Mouse (Mus musculus) neural tube, embryonic 11.5 days (tissue): ENCODE measurements around the gene Fpr2. TPM values are rescaled to one million over a fixed set of nuclear protein-coding genes. Genes with fewer than 3 reads are reported as not detected.

Experiments used
- ATAC-seq: fragments of 200-750 bp; cut with Nextera tagmentation; 2 replicates; pipeline ENCODE4 v1.8.0; 2017; ENCODE audit warnings: moderate number of reproducible peaks, mild to moderate bottlenecking, moderate TSS enrichment, moderate library complexity; ENCODE audit not compliant: insufficient read depth, low FRiP score, low TSS enrichment
- DNase-seq: peaks from one replicate; pipeline ENCODE4 v3.0.0-alpha.2; 2015; ENCODE audit warnings: low spot score
- H3K27ac ChIP-seq: fragments of 300-500 bp; sonication (generic); 2 replicates; pipeline ENCODE4 v1.5.1; 2014; ENCODE audit warnings: low read depth, mild to moderate bottlenecking, low read length
- H3K27me3 ChIP-seq: fragments of 300-500 bp; sonication (generic); 2 replicates; pipeline ENCODE4 v1.6.1; 2014; ENCODE audit warnings: mild to moderate bottlenecking, low read length, mixed read lengths; ENCODE audit not compliant: control insufficient read depth, insufficient read depth
- H3K36me3 ChIP-seq: fragments of 300-500 bp; sonication (generic); 2 replicates; pipeline ENCODE4 v1.6.1; 2014; ENCODE audit warnings: mild to moderate bottlenecking, low read length, moderate library complexity, mixed read lengths; ENCODE audit not compliant: control insufficient read depth, insufficient read depth
- H3K4me1 ChIP-seq: fragments of 300-500 bp; sonication (generic); 2 replicates; pipeline ENCODE4 v1.6.1; 2014; ENCODE audit warnings: low read length, mixed read lengths; ENCODE audit not compliant: control insufficient read depth, insufficient read depth
- H3K4me2 ChIP-seq: fragments of 300-500 bp; sonication (generic); 2 replicates; pipeline ENCODE4 v1.6.1; 2014; ENCODE audit warnings: low read depth, mild to moderate bottlenecking, moderate library complexity
- H3K4me3 ChIP-seq: fragments of 300-500 bp; sonication (generic); 2 replicates; pipeline ENCODE4 v1.5.1; 2014; ENCODE audit warnings: low read depth, low read length
- H3K9ac ChIP-seq: fragments of 300-500 bp; sonication (generic); 2 replicates; pipeline ENCODE4 v1.6.1; 2014; ENCODE audit warnings: mild to moderate bottlenecking, low read length
- H3K9me3 ChIP-seq: fragments of 300-500 bp; sonication (generic); 2 replicates; pipeline ENCODE4 v1.6.1; 2016; ENCODE audit warnings: low read length; ENCODE audit not compliant: control insufficient read depth
- WGBS: fragments of 180-500 bp; shearing (Covaris S2); extraction: QIAGEN DNeasy Blood & Tissue Kit; methylation state at CpG from one replicate; pipeline ENCODE4 v1.1.7; 2014; 5-methylcytosine and 5-hydroxymethylcytosine counted together
- polyA plus RNA-seq: library from polyadenylated mRNA; unstranded; fragments of >200 nt; fragmentation: Nextera tagmentation; extraction: Ambion mirVana; gene quantifications from 2 replicates; pipeline ENCODE4 v1.2.1, GENCODE M21; 2014

Gene Fpr2
- polyA plus RNA-seq, 1 experiment from 2014 or later, result not detected

DNA sequence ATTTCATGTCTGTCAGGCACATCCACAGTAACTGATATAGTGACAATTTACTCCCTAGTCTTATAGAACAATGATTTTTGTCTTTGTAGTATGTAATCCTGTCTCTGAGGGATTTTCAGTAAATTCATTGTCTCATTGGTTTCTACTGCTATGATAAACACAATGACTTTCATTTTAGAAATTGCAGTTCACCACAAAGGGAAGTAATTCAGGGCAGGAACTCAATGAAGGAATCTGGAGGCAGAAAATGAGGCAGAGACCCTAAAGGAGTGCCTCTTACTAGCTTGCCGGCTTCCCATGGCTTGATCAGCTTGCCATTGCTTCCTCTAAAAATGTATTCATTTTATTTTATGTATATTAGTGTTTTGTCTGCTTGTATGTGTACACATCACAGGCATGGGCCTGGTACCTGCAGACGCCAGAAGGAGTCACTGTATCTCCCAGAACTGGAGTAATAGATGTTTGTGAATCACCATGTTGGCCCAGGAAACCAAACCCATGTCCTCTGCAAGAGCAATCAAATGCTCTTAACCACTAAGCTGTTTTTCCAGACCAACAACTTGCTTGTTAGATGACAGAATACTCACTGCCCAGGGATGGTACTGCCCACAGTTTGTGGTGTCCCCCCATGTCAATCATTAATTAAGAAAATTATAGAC lies 16.6 kb upstream of the Fpr2 start:
- Histone ChIP-seq H3K4me1 (no peaks in the 10 kb centered on the region), H3K4me2 (no peak overlapping the region), H3K27me3 (no peaks in the 10 kb centered on the region), H3K9me3 (peaks cover 3% of the 10 kb centered on the region; the same call in 1 of the 2 replicates), H3K27ac (no peak overlapping the region), H3K4me3 (no peak overlapping the region), H3K36me3 (no peaks in the 10 kb centered on the region), H3K9ac (no peak overlapping the region)
- DNase-seq (no peak), ATAC-seq (no peak)
- 79% methylated on average over 2 of the region's 2 CpGs for WGBS

DNA sequence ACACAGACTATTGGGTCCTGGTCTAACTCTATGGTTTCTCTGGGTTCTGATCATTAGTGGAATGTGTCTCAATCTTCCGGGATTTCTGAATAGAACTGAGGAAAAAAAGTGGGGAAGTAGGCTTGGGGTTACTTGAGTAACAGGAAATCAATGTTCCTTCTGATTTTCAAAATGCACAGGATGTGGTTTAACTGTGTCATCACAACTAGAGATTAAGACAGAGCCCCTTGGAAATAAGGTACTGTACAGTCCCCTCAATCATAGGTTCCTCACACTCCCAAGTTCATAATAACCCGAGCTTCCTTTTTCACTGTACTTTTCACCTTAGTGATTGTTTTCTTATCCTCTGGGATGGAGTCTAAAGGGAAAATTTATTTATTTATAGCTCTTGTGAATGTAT lies 15.9 kb upstream of the Fpr2 start:
- H3K36me3 ChIP-seq, result no peaks in the 10 kb centered on the region
- no peaks in the 10 kb centered on the region for H3K27me3 ChIP-seq
- no peak overlapping the region for H3K4me3 ChIP-seq
- peaks cover 3% of the 10 kb centered on the region; the same call in 1 of the 2 replicates for H3K9me3 ChIP-seq
- no peak for DNase-seq
- WGBS, result 84% methylated on average over 2 of the region's 2 CpGs
- no peak overlapping the region for H3K9ac ChIP-seq
- no peak overlapping the region for H3K4me2 ChIP-seq
- H3K4me1 ChIP-seq, result no peaks in the 10 kb centered on the region
- no peak for ATAC-seq
- H3K27ac ChIP-seq, result no peak overlapping the region

DNA sequence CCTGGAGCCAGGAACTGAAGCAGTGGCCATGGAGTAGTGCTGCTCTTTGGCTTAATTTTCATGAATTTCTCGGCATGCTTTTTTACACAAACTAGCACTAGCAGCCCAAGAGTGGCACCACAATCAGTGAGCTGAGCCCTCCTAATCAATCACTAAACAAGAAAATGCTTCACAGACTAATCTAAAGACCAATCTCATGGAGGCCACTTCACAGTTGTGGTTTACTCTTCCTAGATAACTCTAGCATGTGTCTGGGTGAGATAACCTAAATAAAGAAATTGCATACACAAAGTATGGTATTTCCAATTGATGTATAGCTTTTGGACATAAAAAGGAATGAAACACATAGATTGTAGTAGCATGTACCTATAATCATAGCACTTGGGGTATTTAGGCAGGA lies 8.3 kb upstream of the Fpr2 start:
- WGBS, result 81% methylated on average over 1 of the region's 1 CpGs
- Histone ChIP-seq H3K4me1 (no peaks in the 10 kb centered on the region), H3K27ac (no peak overlapping the region), H3K4me2 (no peak overlapping the region), H3K4me3 (no peak overlapping the region), H3K27me3 (no peaks in the 10 kb centered on the region), H3K9ac (no peak overlapping the region), H3K9me3 (no peaks in the 10 kb centered on the region), H3K36me3 (no peaks in the 10 kb centered on the region)
- no peak for DNase-seq
- ATAC-seq, result no peak

DNA sequence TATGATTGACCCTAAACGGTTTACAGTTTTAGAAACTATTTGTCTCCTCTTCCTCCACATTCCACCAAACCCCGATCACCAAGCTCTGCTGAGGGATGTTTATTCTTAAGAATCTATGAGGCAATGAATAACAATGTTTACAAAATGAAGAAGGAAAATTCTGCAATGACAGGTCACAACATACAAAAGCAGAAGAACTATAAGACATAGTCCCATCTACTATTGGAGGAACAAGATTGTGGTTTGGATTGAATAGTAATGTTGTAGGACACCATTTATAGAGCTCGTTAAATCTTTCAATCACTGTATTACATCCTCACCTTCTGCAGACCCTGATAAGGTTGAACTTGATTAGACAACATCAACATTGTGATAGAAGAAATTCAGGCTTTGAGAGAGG lies 5.0 kb upstream of the Fpr2 start:
- ATAC-seq (no peak), DNase-seq (no peak)
- Histone ChIP-seq H3K27me3 (no peaks in the 10 kb centered on the region), H3K36me3 (no peaks in the 10 kb centered on the region), H3K27ac (no peak overlapping the region), H3K9ac (no peak overlapping the region), H3K4me3 (no peak overlapping the region), H3K4me2 (no peak overlapping the region), H3K4me1 (no peaks in the 10 kb centered on the region), H3K9me3 (no peaks in the 10 kb centered on the region)
- WGBS, result 80% methylated on average over 3 of the region's 3 CpGs

DNA sequence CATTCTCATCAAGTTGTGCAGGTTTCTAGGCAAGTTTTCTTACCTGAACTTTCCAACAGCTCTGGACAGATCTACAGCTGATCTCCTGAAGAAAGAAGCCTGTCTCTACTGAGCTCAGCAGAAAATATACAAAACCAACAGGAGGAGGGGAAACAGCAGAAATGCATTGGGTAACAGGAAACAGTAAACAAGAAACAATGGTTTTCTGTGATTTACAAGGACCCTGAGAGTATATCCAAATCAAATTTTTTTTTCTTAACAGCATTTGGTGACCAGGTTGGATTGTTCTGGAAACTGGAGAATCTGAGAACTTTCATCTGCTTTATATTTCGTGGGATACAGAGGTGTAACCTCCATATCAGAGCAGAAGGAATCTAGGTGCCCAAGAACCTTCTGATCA lies 3.8 kb upstream of the Fpr2 start, which contains the start of gene Fpr1:
Gene Fpr1, minus strand, starts transcription at position 101 of the 400 bp plus-strand sequence.
- no peaks in the 10 kb centered on the region for H3K9me3 ChIP-seq
- H3K27ac ChIP-seq, result no peak within 1 kb of the TSS
- H3K27me3 ChIP-seq, result no peaks in the 10 kb centered on the region
- H3K4me1 ChIP-seq, result no peaks in the 10 kb centered on the region
- 71% methylated on average over 1 of the region's 1 CpGs for WGBS
- DNase-seq, result no peak
- ATAC-seq, result no peak
- H3K9ac ChIP-seq, result no peak within 1 kb of the TSS
- no peak within 1 kb of the TSS for H3K4me3 ChIP-seq
- H3K4me2 ChIP-seq, result no peak within 1 kb of the TSS
- H3K36me3 ChIP-seq, result no peaks in the 10 kb centered on the region

DNA sequence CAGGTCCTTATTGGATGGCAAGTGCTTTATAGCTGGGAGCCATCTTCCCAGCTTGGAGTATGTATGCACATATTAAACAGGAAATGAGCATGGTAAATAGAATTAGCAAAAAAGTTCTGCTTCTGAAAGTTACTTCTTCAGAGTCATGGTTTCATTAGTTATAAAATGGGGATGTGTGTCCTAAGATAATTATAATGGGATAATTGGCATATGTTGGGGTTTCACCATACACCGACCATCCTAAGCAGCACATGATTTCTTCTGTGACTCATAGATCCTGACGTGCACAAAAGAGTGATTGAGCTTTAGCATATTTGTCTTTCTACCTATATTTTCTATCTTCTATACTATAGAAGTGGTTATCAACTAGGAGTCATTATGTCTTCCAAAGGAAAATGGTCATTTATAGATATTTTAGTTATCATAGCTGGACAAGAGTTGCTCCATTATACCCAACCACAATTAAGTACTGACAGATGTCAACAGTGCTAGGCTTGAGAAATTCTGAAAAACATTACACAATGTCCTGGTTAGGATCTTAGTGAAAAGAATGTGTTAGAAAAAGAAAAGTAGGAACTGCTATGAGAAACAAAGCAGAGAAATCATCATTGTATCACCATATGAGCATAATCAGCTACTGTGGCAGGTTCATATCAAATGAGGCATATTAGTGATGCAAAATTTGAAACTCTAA lies 2.3 kb downstream of the Fpr2 start:
- Histone ChIP-seq H3K9me3 (no peaks in the 10 kb centered on the region), H3K4me1 (no peaks in the 10 kb centered on the region), H3K27me3 (no peaks in the 10 kb centered on the region), H3K9ac (no peak overlapping the region), H3K36me3 (no peaks in the 10 kb centered on the region), H3K27ac (no peak overlapping the region), H3K4me2 (no peak overlapping the region), H3K4me3 (no peak overlapping the region)
- ATAC-seq, result no peak
- WGBS, result 94% methylated on average over 2 of the region's 2 CpGs
- DNase-seq, result no peak

DNA sequence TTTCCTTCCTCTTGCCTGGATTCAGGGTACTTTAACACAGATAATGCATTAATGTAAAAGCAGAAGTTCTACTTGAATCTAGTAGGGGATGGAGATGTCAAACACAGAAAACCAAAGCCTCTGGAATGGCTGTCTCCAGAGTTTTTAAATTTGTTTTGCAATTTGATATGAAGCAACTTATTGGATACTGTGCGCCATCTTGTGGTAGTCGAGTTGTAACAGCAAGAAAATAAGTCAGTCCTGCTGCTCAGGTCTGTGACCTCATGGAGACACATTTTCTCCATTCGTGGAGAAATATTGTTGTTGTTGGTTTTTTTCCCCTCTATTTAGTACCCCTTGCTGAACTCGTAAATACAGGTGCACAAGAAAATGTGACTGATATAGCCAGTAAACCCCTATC lies 8.4 kb downstream of the Fpr2 start:
- Histone ChIP-seq H3K4me3 (no peak overlapping the region), H3K36me3 (no peaks in the 10 kb centered on the region), H3K9ac (no peak overlapping the region), H3K9me3 (no peaks in the 10 kb centered on the region), H3K27ac (no peak overlapping the region), H3K27me3 (no peaks in the 10 kb centered on the region), H3K4me2 (no peak overlapping the region), H3K4me1 (no peaks in the 10 kb centered on the region)
- DNase-seq, result peak; percentile 56
- no peak for ATAC-seq
- 3% methylated on average over 4 of the region's 4 CpGs for WGBS

DNA sequence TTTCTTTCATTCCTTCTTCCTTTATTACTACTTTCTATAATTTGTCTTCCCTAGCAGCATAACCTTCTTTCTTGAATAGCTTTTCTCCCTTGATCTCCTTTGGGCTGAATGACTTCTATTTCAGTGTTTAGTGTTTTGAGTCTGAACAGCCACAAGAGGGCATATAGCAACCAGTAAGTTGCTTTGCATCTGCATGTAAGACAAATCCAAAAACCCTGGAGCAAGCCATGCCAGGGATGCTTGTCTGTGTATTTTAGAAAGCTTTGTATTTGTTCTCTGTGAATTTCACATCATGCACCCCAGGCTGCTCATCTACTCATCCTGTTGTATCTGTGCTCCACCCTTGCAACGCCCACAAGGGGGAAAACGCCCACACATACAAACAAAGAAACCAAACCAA lies 11.6 kb downstream of the Fpr2 start:
- no peak for ATAC-seq
- Histone ChIP-seq H3K9ac (no peak overlapping the region), H3K27ac (no peak overlapping the region), H3K4me2 (no peak overlapping the region), H3K4me1 (no peaks in the 10 kb centered on the region), H3K36me3 (no peaks in the 10 kb centered on the region), H3K9me3 (no peaks in the 10 kb centered on the region), H3K4me3 (no peak overlapping the region), H3K27me3 (no peaks in the 10 kb centered on the region)
- DNase-seq, result no peak
- 90% methylated on average over 2 of the region's 2 CpGs for WGBS

DNA sequence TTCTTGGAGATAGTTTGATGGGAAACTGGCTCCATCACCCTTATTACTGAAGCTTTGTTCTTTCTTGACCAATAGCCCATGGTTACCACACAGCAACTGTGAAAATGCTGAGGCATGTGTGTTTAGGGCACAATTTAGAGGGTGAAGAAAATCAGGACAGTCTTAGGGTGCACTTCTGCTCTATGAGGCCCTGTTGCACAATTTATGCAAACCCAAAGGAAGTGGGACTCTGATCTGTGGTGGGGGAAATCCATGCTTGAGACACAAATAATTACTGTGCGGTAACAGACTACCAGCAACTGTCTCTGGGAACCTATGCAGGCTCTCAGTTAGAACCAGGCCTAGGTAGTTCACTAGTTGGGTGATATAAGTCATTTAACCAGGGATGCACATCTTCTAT lies 13.1 kb downstream of the Fpr2 start:
- Histone ChIP-seq H3K4me1 (no peaks in the 10 kb centered on the region), H3K9ac (no peak overlapping the region)
- WGBS, result 90% methylated on average over 1 of the region's 1 CpGs

More for the DNA sequence above, 13.1 kb downstream of the Fpr2 start:
- Histone ChIP-seq H3K9me3 (no peaks in the 10 kb centered on the region), H3K4me2 (no peak overlapping the region), H3K27me3 (no peaks in the 10 kb centered on the region), H3K27ac (no peak overlapping the region), H3K36me3 (no peaks in the 10 kb centered on the region), H3K4me3 (no peak overlapping the region)
- DNase-seq (no peak), ATAC-seq (no peak)
